Mouse (Mus musculus): Measurements from ENCODE around the gene Dio1. TPM values are rescaled to one million over a fixed set of nuclear protein-coding genes. Genes with fewer than 3 reads are reported as not detected.

Dio1 gene
- polyA plus RNA-seq, 1 experiment = 0.06 TPM

- WGBS = 86% methylated on average over 9 of the region's 9 CpGs
- Histone ChIP-seq H3K27me3 (ENCODE audit: control insufficient read depth, insufficient read depth, low read length) (no peaks in the 10 kb centered on the region; the same call in 1 of the 2 replicates), H3K27ac (ENCODE audit: insufficient read depth, low read length) (no peak overlapping the region), H3K4me1 (ENCODE audit: control insufficient read depth, insufficient read depth, insufficient read length) (no peaks in the 10 kb centered on the region), H3K36me3 (ENCODE audit: control insufficient read depth, insufficient read depth, low read length) (no peaks in the 10 kb centered on the region), H3K4me3 (ENCODE audit: extremely low read depth, insufficient read depth, insufficient read length) (no peak overlapping the region)
- DNase-seq (ENCODE audit: low read depth in 1 of 2, low spot score in 2 of 2) = no peak
- TF ChIP-seq POLR2A (IDR thresholded peaks at IDR 0.05; ENCODE audit: low read depth, low read length) (no peak), CTCF (IDR thresholded peaks at IDR 0.05; ENCODE audit: extremely low read depth, insufficient read depth, insufficient read length, insufficient replicate concordance) (no peak)
Observed at GRCm38 (mm10) chr4:107302221-107302620, 4.7 kb downstream of the Dio1 start.

- Histone ChIP-seq H3K36me3 (ENCODE audit: control insufficient read depth, insufficient read depth, low read length) (no peaks in the 10 kb centered on the region), H3K27ac (ENCODE audit: insufficient read depth, low read length) (no peak overlapping the region), H3K27me3 (ENCODE audit: control insufficient read depth, insufficient read depth, low read length) (no peaks in the 10 kb centered on the region), H3K4me1 (ENCODE audit: control insufficient read depth, insufficient read depth, insufficient read length) (no peaks in the 10 kb centered on the region), H3K4me3 (ENCODE audit: extremely low read depth, insufficient read depth, insufficient read length) (no peak overlapping the region)
- no peak for DNase-seq (ENCODE audit: low read depth in 1 of 2, low spot score in 2 of 2)
- TF ChIP-seq CTCF (IDR thresholded peaks at IDR 0.05; ENCODE audit: extremely low read depth, insufficient read depth, insufficient read length, insufficient replicate concordance) (no peak), POLR2A (IDR thresholded peaks at IDR 0.05; ENCODE audit: low read depth, low read length) (no peak)
- WGBS = 85% methylated on average over 1 of the region's 1 CpGs
Observed at GRCm38 (mm10) chr4:107300902-107301555, 5.9 kb downstream of the Dio1 start.

- no peaks in the 10 kb centered on the region for H3K27me3 ChIP-seq (ENCODE audit: control insufficient read depth, insufficient read depth, low read length)
- H3K4me1 ChIP-seq (ENCODE audit: control insufficient read depth, insufficient read depth, insufficient read length) = no peaks in the 10 kb centered on the region
- no peak overlapping the region for H3K27ac ChIP-seq (ENCODE audit: insufficient read depth, low read length)
- H3K36me3 ChIP-seq (ENCODE audit: control insufficient read depth, insufficient read depth, low read length) = no peaks in the 10 kb centered on the region
- DNase-seq (ENCODE audit: low read depth in 1 of 2, low spot score in 2 of 2) = no peak
- WGBS = 68% methylated on average over 4 of the region's 4 CpGs
- no peak overlapping the region for H3K4me3 ChIP-seq (ENCODE audit: extremely low read depth, insufficient read depth, insufficient read length)
- TF ChIP-seq POLR2A (IDR thresholded peaks at IDR 0.05; ENCODE audit: low read depth, low read length) = no peak
Observed at GRCm38 (mm10) chr4:107300371-107300770, 6.6 kb downstream of the Dio1 start.

DNA sequence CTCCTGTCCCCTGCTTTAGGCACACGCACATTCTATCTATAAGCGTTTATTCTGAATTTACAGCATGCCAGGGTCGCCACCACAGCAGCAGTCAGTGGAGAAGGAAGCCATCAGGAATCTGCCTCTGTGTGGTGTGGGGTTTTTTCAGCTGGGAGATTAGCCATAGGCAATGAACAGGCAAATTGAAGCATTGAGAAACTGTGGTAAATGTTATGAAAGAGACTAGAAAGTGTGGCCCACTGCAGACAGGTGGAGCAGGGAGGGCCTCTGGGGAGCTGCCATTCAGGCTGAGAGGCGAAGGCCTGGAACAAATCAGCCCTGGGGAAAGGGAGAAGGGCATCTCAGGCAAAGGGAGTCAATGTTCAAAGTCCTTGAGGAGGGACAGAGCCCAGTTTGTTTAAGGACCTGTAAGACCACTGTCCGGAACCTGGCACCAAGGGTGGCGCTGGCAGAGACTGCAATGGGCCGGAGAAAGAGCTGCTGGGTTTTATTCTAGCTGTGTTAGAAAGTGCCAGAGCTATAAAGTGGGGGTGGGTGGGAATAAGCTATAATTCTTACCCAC is 7.1 kb downstream of the Dio1 start:
- Histone ChIP-seq H3K27ac (ENCODE audit: insufficient read depth, low read length) (no peak overlapping the region), H3K4me1 (ENCODE audit: control insufficient read depth, insufficient read depth, insufficient read length) (no peaks in the 10 kb centered on the region), H3K36me3 (ENCODE audit: control insufficient read depth, insufficient read depth, low read length) (no peaks in the 10 kb centered on the region), H3K27me3 (ENCODE audit: control insufficient read depth, insufficient read depth, low read length) (no peaks in the 10 kb centered on the region), H3K4me3 (ENCODE audit: extremely low read depth, insufficient read depth, insufficient read length) (no peak overlapping the region)
- 91% methylated on average over 7 of the region's 7 CpGs for WGBS
- TF ChIP-seq CTCF (IDR thresholded peaks at IDR 0.05; ENCODE audit: extremely low read depth, insufficient read depth, insufficient read length, insufficient replicate concordance) (no peak), POLR2A (IDR thresholded peaks at IDR 0.05; ENCODE audit: low read depth, low read length) (no peak)
- DNase-seq (ENCODE audit: low read depth in 1 of 2, low spot score in 2 of 2) = no peak

GRCm38 (mm10) chr4:107298071-107298606 is 8.8 kb downstream of the Dio1 start:
- Histone ChIP-seq H3K4me1 (ENCODE audit: control insufficient read depth, insufficient read depth, insufficient read length) (no peaks in the 10 kb centered on the region), H3K27me3 (ENCODE audit: control insufficient read depth, insufficient read depth, low read length) (no peaks in the 10 kb centered on the region), H3K4me3 (ENCODE audit: extremely low read depth, insufficient read depth, insufficient read length) (no peak overlapping the region), H3K27ac (ENCODE audit: insufficient read depth, low read length) (no peak overlapping the region), H3K36me3 (ENCODE audit: control insufficient read depth, insufficient read depth, low read length) (no peaks in the 10 kb centered on the region)
- TF ChIP-seq CTCF (IDR thresholded peaks at IDR 0.05; ENCODE audit: extremely low read depth, insufficient read depth, insufficient read length, insufficient replicate concordance) = no peak
- WGBS = 87% methylated on average over 8 of the region's 8 CpGs
- DNase-seq (ENCODE audit: low read depth in 1 of 2, low spot score in 2 of 2) = no peak

GRCm38 (mm10) chr4:107292273-107292662 is 14.7 kb downstream of the Dio1 start:
- Histone ChIP-seq H3K4me3 (ENCODE audit: extremely low read depth, insufficient read depth, insufficient read length) (no peak overlapping the region), H3K36me3 (ENCODE audit: control insufficient read depth, insufficient read depth, low read length) (no peaks in the 10 kb centered on the region), H3K4me1 (ENCODE audit: control insufficient read depth, insufficient read depth, insufficient read length) (no peaks in the 10 kb centered on the region), H3K27ac (ENCODE audit: insufficient read depth, low read length) (no peak overlapping the region), H3K27me3 (ENCODE audit: control insufficient read depth, insufficient read depth, low read length) (no peaks in the 10 kb centered on the region)
- no peak for DNase-seq (ENCODE audit: low read depth in 1 of 2, low spot score in 2 of 2)
- TF ChIP-seq POLR2A (IDR thresholded peaks at IDR 0.05; ENCODE audit: low read depth, low read length) (no peak), CTCF (IDR thresholded peaks at IDR 0.05; ENCODE audit: extremely low read depth, insufficient read depth, insufficient read length, insufficient replicate concordance) (no peak)
- 76% methylated on average over 4 of the region's 4 CpGs for WGBS

- 90% methylated on average over 7 of the region's 7 CpGs for WGBS
Observed at GRCm38 (mm10) chr4:107291611-107292272, 15.2 kb downstream of the Dio1 start.

More at GRCm38 (mm10) chr4:107291611-107292272, 15.2 kb downstream of the Dio1 start:
- Histone ChIP-seq H3K4me3 (ENCODE audit: extremely low read depth, insufficient read depth, insufficient read length) (no peak overlapping the region), H3K27ac (ENCODE audit: insufficient read depth, low read length) (no peak overlapping the region), H3K27me3 (ENCODE audit: control insufficient read depth, insufficient read depth, low read length) (no peaks in the 10 kb centered on the region), H3K36me3 (ENCODE audit: control insufficient read depth, insufficient read depth, low read length) (no peaks in the 10 kb centered on the region; the same call in 1 of the 2 replicates), H3K4me1 (ENCODE audit: control insufficient read depth, insufficient read depth, insufficient read length) (no peaks in the 10 kb centered on the region)
- DNase-seq (ENCODE audit: low read depth in 1 of 2, low spot score in 2 of 2) = no peak
- TF ChIP-seq CTCF (IDR thresholded peaks at IDR 0.05; ENCODE audit: extremely low read depth, insufficient read depth, insufficient read length, insufficient replicate concordance) (no peak), POLR2A (IDR thresholded peaks at IDR 0.05; ENCODE audit: low read depth, low read length) (no peak)

Data from spleen, adult 2 months (tissue).